Mouse (Mus musculus) small intestine, adult 2 months (tissue): ENCODE data around the gene Cd2bp2.

Experiments used
- CTCF ChIP-seq: fragments of 200-500 bp; IDR thresholded peaks from 2 replicates; pipeline ENCODE4 v1.5.1; 2012; ENCODE audit warnings: low read depth, mild to moderate bottlenecking, control low read depth, inconsistent platforms, low read length, moderate library complexity, mixed read lengths; ENCODE audit not compliant: insufficient replicate concordance, insufficient read length; ENCODE audit errors: extremely low read depth
- POLR2A ChIP-seq: fragments of 200-500 bp; IDR thresholded peaks from 2 replicates; pipeline ENCODE4 v1.6.1; 2012; ENCODE audit warnings: low read depth, mild to moderate bottlenecking, control low read depth, inconsistent platforms, low read length, moderate library complexity

- no peak for TF ChIP-seq CTCF
- no peak for TF ChIP-seq POLR2A
These were observed 36.2 kb upstream of the Cd2bp2 start for GRCm38 (mm10) chr7:127231826-127232621.
